Mouse (Mus musculus) embryo, embryonic 9.5 days (tissue): ENCODE data around the gene Rab17.

Source experiments
- DNase-seq: peaks from one replicate; pipeline ENCODE4 v3.0.0-alpha.2; 2017; ENCODE audit errors: extremely low spot score

Rab17 gene

DNA sequence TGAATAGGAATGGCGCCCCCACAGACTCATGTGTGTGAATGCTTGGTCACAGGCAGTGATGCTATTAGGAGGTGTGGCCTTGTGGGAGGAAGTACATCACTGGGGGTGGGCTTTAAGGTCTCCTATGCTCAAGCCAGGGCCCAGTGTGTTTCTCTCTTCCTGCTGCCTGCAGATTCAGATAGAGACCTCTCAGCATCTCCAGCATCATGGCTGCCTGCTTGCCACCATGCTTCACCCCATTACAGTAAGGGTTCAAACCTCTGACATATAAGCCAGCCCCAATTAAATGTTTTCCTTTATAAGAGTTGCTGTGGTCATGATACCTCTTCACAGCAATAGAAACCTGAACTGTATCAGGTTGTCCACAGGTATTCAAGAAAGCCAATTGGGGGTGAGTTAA is 26.5 kb upstream of the Rab17 start:
- no peak for DNase-seq

DNA sequence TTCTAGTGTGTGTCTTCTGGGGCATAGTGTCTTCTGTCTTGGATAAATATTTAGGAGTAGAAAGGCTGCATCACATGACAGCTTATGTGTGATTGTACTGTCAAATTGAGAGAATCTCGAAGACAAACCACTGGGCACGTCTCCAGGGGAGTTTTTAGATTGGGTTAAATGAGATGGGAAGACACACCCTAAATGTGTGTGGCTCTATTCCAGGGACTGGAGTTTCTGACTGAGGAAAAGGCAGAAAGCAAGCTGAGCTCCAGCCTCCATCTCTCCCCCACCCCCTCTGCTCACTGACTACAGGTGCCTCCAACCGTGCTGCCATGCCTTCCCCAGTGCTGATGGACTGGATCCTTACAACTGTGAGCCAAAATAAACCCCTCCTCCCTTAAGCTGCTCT is 11.9 kb upstream of the Rab17 start:
- DNase-seq, result no peak

DNA sequence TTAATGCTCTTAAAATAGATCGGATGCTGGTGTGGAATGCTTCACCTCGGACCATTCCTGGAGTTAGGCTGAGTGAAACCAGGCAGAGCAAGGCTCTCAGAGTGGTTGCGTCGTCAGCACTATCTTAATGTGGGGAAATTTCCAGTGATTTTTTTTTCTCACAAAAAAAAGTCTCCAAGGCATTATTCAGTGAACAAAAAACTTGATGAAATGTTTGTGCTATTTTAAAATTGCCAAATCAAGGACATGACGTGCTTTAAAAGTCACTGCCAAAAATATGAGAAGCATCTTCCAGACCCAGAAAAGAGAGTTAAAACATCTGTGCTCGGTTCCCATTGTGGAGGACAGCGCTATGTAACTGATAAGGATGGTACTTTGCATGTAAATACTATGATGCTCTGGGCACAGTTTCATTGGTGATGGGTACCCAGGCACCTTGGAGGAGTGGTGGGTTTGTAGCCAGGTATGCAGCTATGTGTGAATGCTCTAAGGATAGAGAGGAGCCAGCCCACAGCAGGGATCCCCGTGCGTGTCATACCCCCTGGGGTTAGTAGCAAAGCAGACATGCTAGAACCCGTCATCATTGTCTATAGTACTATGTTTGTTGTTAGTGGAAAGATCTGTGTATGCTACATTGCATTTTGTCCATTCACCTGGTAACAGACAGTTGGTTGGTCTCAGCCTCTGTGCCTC is 11.3 kb upstream of the Rab17 start:
- DNase-seq, result no peak

DNA sequence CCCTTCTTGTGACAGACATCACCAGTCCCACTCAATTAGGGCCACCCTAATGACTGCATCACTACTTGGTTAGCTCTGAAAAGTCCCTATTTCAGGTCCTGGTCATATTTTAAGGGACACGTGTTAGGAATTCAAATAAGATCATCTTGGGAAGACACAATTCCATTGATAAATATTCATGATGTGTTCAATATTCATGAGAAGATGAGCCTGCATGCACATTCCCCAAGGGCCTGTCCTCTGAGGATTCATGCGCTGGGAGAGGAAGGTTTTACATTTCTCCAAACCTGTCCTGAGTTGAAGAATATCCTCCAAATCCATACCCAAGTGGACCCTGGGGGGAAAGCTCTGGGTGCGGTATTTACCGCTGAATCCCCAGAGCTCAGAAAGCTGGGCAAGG is 6.5 kb upstream of the Rab17 start:
- DNase-seq, result no peak

DNA sequence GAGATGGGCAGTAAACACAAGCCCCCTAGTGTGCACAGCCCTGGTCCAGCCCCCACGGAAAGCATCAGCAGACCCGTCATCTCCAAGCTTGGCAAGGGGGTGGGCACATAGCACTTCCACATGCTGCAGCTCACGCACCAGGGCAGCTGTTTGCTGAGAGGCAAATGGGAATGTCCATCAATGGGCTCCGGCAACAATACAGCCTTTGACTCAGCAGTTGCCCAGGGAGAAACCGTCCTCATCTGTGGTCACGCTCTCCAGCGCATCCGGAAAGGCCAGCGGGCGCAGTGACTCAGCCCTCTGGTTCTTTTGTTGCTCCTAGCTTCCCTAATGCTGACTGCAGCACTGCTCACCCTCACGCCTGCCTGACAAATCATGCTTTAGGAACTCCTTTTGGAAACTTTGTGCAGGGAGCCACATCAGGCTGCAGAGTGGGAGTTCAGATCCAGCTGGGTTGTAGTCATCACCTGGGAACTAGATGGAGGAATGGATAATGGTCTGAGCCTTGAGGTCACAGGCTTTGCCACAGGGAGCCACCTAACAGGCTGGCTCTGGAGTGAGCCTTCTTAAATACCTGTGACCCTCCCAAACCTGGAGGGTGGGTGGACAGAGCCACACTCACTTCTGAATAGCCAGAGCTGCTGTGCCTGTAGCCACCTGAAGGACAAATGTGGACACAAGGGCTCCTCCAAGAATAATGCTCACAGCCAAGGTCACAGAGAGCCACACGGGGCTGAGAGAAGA is 5.6 kb upstream of the Rab17 start:
- DNase-seq, result peak; percentile 73

DNA sequence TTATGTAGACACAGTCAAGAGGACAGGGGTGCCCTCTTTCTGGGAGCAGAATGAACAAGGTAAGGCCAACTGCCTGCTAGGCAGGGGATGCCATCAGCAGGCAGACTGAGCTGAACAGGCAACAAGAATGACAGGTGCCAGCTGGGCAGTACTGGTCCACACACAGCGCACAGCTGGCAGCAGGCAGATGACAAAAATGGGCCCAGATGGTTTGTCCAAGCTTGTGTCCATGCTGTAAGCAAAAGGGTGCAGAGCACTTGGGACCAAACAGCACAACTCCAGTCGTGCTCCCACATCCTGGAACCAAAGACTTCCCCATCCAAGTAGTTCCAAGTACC is 4.1 kb upstream of the Rab17 start:
- no peak for DNase-seq

DNA sequence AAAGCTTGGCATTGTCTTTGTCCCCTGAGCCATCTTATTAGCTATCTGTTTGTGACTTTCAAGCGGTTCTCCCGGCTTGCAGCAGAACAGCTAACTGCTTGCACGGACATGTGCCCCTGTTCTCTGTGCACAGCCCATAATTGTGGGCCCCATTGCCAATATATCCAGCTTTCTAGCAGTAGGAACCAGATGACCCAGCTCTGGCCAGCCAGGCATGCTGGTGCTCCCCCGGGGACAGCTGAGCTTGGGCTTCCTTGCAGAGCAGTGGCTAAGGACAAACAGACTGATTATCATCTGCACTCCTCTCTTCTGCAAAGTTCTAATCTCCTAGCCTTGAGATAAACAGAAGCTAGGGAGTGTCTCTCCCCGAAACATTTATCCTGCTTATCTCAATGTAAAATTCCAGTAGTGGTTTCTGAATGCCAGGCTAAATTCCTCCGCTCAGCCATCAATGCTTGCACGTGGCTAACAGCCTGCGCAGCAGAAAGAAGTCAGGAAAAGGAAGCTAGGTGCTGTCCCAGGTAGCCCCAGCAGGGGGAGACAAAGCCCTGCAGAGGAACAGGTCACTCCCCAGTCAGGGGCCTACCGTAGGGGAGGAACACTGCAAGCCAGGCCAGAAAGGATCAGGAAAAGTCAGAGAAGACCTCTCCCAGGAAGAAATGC is 3.6 kb upstream of the Rab17 start:
- DNase-seq, result peak; percentile 95

DNA sequence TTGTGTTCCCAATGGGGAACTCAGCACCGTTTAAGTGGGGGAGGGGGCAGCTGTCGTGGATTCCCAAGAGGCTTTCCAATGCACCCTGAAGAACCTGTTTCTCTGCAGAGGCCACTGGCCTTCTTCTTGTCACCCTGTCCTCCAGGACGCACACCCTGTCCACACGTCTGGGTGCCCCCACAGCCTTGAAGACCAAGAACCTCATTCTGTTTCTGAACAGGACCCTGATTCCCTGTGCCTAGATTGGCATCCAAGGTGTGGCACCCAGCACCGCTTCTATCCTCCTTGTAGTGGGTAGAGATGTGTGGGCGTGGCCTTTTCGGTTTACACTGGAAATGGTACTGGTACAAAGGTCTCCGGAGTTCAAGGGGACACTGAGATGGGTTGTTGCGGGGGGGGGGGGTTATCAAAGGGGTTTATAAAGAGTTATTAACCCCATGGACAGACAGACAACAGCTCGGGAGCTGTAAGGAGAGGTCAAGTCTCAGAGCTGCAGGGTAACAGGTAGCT is 475 bp upstream of the Rab17 start:
- no peak for DNase-seq

DNA sequence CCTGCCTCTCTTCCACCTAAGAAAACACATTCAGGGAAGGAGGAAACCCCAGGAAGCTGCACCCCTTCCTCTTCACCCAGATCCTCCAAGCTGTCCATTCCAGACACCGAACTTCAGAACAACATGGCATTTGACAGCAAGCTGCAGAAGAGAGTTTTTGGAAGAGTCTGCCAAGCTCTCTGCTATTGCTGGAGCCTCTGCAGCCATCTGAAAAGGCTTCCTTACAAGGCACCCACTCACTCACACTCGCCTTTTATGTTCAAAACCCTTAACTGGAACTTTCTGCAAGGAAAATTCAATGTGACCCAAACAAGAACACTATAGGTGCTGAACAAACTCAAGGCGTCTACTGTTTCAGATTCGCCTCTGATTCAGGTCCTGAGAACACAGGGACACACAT is 812 bp downstream of the Rab17 start:
- DNase-seq, result no peak

DNA sequence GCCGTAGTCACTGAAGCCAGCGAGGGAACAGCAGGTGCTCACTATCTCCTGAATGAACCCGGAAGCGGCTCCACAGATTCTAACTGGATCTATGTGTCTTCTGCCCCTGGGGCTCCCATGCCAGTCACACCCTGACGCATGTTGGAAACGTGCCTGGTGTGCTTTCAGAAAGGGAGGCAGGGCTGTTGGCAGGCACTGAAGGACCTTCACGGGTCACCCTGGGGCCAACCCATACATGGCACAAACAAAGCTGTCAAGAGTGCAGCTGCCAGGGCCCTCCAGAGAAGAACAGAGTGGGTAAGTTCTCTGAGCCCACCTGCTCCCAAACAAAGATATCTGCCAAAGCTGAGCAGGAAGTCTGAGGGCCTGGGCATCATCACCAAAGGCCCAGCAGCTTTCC is 1.9 kb downstream of the Rab17 start:
- DNase-seq, result no peak

DNA sequence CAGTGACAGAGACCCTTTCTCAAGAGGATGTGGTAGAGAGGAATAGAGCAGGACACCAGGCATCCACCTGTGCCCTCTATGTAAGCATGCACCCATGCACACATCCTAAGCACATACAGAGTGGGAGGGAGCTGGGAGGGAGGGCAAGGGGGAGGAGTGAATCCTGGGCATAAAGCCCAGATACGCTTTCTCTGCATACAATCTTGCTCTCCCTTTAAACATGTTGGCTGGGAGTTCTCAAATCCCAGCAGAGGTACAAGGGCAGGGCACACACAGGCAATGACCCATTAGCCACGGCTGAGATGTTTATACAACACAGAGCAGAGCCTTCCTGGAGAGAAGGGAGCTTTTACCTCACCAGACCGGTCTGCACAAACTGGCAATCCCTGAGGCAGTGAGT is 6.5 kb downstream of the Rab17 start:
- no peak for DNase-seq

DNA sequence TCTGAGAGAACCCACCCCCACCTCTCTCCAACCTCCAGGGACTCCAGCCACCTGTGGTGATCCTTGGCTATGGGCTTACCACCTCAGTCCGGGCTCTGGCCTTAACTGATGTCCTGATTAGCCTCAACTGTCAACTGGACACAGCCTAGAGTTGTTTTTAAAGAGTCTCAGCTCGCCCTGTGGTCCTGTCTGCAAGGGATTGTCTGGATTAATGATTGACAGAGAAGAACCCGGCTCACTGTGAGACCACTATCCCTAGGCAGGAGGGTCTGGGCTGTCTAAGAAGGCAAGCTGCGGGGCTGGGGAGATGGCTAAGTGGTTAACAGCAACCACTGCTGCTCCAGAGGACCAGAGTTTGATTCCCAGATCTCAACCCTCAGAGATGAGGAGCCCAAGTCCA is 6.9 kb downstream of the Rab17 start:
- no peak for DNase-seq

DNA sequence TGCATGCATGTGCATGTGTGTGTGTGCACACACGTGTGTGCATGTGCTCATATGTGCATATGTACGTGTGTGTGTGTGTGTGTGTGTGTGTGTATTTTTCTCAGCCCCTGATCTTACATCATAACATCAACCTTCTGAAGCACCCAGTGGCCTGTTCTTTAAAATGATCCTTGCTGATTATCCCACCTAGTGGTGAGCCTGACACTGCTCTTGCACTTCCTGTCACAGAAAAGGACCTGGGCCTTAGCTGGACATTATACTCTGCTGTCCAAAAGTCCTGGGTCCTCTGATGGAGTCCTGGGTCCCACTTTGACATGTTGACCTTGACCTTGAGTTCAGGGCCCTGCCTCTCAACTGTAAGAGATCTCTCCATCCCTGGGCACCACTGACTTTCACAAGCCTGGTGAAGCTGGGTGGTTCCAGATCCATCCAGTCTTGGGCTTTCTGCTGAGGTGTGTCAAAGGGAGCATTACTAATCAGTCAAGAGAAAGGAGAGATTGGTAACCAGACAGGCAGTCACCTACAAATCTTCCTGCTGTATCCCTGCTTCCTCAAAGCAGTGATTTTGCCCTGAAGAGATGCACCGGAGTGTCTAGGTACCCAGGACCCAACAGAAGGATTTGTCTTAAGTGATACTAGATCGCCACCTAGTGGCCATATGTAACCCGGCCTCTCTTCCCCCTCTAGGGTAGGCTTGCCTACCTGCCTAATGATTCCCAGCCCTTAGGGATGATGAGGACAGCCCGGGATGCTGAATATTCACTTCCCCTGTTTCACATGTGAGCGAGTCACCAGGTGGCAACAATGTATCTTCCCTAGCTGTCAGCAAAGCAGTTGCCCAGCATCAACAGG is 13.0 kb downstream of the Rab17 start:
- peak; percentile 73 for DNase-seq

DNA sequence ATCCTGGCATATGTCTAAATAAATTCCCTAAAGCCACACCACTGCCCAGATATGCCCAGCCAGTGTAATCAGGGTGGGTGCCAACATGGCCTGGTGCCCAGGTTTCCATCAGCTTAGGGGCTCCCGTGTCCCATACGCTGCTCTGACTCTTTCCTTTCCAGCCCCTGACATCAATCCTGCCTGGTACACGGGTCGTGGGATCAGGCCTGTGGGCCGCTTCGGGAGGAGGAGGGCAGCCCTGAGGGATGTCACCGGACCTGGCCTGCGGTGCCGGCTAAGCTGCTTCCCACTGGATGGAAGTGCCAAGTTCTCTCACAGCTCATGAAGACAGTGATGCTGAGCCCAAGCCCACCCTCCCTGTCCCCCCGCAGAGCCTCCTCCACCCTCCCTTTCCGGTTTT is 15.8 kb downstream of the Rab17 start:
- no peak for DNase-seq

DNA sequence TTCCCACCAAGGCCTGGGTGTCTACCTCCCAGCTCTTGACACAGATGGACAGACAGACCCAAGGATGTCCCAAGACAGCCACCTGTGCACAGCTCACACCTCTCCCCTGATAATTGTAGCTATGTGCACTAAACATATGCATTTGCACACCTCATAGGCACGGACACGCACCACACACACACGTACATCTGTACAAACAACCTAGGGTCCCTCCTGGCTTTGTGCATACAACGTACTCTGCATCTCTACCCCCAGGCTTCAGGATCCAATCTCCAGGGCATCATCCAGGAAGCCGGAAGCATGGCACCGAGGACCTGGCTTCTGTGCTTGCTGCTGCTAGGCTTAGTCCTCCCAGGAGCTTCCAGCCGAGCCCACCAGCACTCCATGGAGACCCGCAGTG is 16.7 kb downstream of the Rab17 start, which contains the start of gene Prlh:
Gene Prlh (plus strand): TSS at position 301 of the 400 bp plus-strand sequence.
- DNase-seq, result no peak

DNA sequence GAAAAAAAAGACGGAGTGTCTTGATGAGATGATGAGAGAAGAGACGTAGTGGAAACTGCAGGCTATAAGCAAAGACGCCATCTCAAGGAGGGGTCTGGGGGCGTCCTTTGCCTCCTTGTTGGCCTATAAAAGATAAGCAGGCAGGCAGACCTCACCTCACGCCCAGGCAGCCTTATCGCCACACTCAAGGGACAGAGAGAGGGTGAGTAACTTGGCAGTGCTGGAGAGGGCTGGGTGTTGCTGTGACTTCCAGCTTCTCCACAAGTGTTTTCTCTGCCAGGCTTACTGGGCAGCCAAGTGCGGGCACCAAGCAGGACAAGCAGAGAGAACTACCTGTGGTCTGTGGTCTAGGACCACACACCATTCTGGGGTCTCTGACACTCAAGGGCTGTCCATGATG is 17.8 kb downstream of the Rab17 start:
- DNase-seq, result no peak

DNA sequence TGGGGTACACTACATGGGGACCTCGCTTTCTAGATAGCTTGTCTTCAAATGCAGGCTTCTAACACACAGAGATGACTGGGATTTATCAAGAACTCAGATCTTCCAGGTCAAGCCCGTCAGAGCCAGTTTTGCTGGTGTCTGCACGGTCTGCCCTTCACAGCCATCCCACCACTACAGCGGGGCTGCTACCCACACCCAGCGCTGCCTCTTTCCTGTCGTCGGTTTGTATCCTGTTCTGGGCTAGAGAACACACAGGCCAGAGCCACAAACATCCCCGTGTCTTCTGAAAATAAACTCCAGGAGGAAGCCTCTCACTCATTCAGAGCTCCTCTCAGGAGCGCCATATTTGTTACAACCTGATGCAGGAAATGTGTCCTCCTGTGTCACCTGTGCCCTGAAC is 20.2 kb downstream of the Rab17 start:
- no peak for DNase-seq

DNA sequence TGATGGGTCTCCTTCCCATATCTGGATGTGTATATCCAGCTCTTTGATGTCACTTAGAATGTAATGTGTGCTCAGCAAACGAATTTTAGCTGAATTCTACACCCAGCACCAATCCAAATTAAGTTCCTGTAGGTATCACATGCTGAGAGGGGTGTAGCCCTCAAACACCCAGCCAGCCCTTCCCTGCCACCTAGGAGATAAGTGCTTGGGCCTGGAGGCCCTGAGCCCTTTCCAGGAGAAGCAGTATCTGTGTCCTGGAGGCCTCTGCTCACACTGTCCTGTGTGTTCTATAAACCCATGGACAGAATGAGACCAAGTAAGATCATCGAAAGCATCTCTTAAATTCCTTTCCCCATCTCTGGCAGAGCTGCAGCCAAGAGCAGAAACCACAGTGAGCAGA is 22.2 kb downstream of the Rab17 start:
- DNase-seq, result no peak

DNA sequence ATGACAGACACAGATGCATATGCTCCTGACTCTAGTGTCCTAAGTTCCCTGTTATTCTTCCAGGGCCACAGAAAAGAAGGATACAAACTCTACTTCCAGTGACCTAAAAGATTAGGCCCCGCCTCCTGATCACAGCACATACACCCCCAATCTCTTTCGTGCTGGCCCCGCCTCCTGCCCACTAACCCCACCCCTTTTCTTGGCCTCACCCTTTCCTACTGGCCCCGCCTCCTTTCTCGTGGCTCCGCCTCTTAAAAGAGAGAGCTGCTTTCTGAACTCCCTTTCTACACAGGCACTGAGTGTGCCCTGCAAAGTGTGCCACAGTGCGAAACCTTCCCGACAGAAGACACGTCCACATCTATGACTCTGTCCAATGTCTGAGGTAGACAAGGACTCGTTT is 24.3 kb downstream of the Rab17 start:
- DNase-seq, result no peak

DNA sequence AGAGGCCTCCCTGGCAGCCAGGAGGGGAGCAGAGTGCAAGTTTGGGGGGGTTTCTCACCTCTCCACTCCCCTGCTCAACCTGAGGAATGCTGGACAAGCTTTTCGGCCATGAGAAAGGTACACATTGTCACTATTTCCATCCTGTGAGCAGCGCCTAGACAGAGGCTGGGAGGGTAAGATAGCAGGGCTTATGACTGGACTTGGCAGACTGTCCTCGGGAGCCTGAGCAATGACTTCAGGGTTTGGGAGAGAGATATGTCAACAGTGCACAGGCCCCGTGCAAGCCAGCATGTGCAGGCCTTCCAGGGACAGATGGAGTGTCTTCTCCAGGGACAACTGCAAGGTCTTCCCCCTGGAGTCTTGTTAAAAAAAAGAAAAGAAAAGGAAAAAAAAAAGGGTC is 29.5 kb downstream of the Rab17 start:
- no peak for DNase-seq

DNA sequence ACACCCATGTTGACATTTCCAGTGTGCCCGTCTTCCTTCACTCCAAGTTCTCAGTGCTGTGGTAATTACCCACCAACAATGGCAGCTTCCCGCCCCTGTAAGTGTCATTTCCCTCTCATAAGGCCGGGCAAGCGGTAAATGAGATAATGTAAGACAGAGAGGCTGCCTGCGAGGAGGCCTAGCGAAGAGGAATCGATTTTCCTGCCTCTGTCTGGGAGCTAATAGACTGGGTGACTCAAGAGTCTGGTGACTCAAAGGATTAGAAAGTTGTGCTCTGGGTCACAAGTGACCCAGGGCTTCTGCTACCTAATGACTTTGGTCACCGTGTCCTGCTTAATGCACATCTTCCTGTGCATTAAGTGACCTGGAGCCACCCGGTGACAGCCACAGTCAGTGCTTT is 32.5 kb downstream of the Rab17 start:
- DNase-seq, result no peak

DNA sequence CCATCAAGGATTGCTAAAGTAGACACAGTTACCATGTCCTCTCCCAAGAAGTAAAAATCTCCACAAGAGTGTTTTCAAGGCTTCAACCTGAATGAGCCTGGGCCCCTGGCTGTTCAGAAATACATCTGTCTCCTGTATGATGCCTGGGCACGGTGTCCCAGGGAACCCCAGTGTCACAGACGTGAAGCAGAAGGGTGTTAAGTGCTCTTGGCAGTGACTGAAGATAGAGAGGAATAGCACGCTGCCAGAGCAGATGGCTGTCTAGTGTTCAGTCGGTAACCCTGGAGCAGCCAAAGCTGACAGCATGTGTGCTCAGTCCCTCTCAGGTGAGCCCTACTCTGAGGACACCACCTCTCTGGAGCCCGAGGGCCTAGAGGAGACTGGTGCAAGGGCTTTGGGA is 36.5 kb downstream of the Rab17 start:
- no peak for DNase-seq
